Mouse (Mus musculus) liver, embryonic 13.5 days (tissue): ENCODE measurements around the gene Ube2d1. TPM values are rescaled to one million over a fixed set of nuclear protein-coding genes. Genes with fewer than 3 reads are reported as not detected.
A peak's percentile ranks its signal among the peaks of the same experiment; 100 is the strongest.

Experiments
- ATAC-seq: fragments of 200-750 bp; cut with Nextera tagmentation; 2 replicates; pipeline ENCODE4 v1.8.0; 2017; ENCODE audit warnings: low read depth, mild to moderate bottlenecking, moderate number of reproducible peaks, moderate library complexity
- DNase-seq: peaks from one replicate; pipeline ENCODE4 v3.0.0; 2022
- H3K27ac ChIP-seq: fragments of 300-500 bp; sonication (generic); 2 replicates; pipeline ENCODE4 v1.5.1; 2015; ENCODE audit warnings: moderate library complexity, mild to moderate bottlenecking, inconsistent platforms
- H3K27me3 ChIP-seq: fragments of 300-500 bp; sonication (generic); 2 replicates; pipeline ENCODE4 v1.6.1; 2015; ENCODE audit warnings: mild to moderate bottlenecking, inconsistent platforms
- H3K36me3 ChIP-seq: fragments of 300-500 bp; sonication (generic); 2 replicates; pipeline ENCODE4 v1.6.1; 2015; ENCODE audit warnings: mild to moderate bottlenecking, inconsistent platforms
- H3K4me1 ChIP-seq: fragments of 300-500 bp; sonication (generic); replicated peaks from 2 replicates; pipeline ENCODE4 v1.6.1; 2015; ENCODE audit warnings: inconsistent platforms
- H3K4me2 ChIP-seq: fragments of 300-500 bp; sonication (generic); 2 replicates; pipeline ENCODE4 v1.6.1; 2015; ENCODE audit warnings: inconsistent platforms, mild to moderate bottlenecking, moderate library complexity
- H3K4me3 ChIP-seq: fragments of 300-500 bp; sonication (generic); replicated peaks from 2 replicates; pipeline ENCODE4 v1.5.1; 2015; ENCODE audit warnings: mild to moderate bottlenecking, inconsistent platforms
- H3K9ac ChIP-seq: fragments of 300-500 bp; sonication (generic); 2 replicates; pipeline ENCODE4 v1.6.1; 2015; ENCODE audit warnings: mild to moderate bottlenecking, inconsistent platforms
- H3K9me3 ChIP-seq: fragments of 300-500 bp; sonication (generic); replicated peaks from 2 replicates; pipeline ENCODE4 v1.6.1; 2016; ENCODE audit warnings: inconsistent platforms
- WGBS: fragments of 180-500 bp; shearing (Covaris S2); methylation state at CpG from one replicate; pipeline ENCODE4 v1.1.7; 2015; ENCODE audit not compliant: insufficient replicate concordance; 5-methylcytosine and 5-hydroxymethylcytosine counted together
- polyA plus RNA-seq: library from polyadenylated mRNA; unstranded; fragments of >200 nt; fragmentation: Nextera tagmentation; extraction: Ambion mirVana; gene quantifications from 2 replicates; pipeline ENCODE4 v1.2.1, GENCODE M21; 2015

The Ube2d1 gene
- polyA plus RNA-seq, 1 experiment from 2014 or later: 7.8 TPM

DNA sequence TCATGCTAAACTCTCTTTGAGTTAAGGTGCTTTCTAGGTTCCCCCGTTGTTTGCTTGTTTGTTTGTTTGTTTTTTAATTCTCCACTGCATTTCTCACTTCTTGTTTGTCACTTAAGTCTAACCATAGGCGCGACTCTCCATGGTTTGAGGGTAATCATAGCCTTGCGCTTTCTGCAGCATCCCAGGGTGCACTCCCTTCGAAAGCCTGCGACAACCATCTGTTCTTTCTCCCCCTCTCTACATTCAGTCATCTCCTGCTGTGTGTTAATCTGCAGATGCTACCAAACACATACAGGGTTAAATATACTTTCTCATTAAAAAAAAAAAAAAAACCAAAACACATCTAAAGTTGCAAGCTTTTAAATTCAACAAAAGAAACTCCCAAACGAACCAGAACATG lies 31.4 kb upstream of the Ube2d1 start:
- Histone ChIP-seq H3K4me2 (no peak overlapping the region), H3K36me3 (no peaks in the 10 kb centered on the region), H3K27me3 (no peaks in the 10 kb centered on the region), H3K4me1 (no peaks in the 10 kb centered on the region), H3K9ac (no peak overlapping the region), H3K27ac (no peak overlapping the region), H3K4me3 (no peak overlapping the region), H3K9me3 (no peaks in the 10 kb centered on the region)
- WGBS: 54% methylated on average over 7 of the region's 7 CpGs
- no peak for DNase-seq
- no peak for ATAC-seq

DNA sequence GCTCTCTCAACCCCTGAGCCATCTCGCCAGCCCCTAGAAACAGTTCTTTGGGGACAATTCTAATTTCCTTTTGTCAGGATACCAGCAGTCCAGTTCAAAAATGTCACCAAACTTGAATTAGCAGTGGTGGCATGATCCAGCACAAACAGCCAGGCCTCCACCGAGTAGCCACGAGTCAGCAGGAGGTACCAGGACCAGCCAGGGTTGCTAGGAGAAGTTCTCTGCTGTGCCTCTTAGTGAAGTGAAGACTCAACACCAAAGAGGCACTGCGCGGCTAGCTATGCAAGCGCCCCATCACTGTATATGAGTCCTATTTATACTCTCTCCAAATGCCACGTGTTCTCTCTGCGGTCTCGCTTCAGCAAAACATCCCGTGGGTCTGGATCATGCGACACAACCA lies 31.0 kb upstream of the Ube2d1 start:
- 60% methylated on average over 11 of the region's 11 CpGs for WGBS
- Histone ChIP-seq H3K27ac (no peak overlapping the region), H3K27me3 (no peaks in the 10 kb centered on the region), H3K9me3 (no peaks in the 10 kb centered on the region), H3K9ac (no peak overlapping the region), H3K4me3 (no peak overlapping the region), H3K4me2 (no peak overlapping the region), H3K4me1 (no peaks in the 10 kb centered on the region), H3K36me3 (no peaks in the 10 kb centered on the region)
- DNase-seq (no peak), ATAC-seq (no peak)

DNA sequence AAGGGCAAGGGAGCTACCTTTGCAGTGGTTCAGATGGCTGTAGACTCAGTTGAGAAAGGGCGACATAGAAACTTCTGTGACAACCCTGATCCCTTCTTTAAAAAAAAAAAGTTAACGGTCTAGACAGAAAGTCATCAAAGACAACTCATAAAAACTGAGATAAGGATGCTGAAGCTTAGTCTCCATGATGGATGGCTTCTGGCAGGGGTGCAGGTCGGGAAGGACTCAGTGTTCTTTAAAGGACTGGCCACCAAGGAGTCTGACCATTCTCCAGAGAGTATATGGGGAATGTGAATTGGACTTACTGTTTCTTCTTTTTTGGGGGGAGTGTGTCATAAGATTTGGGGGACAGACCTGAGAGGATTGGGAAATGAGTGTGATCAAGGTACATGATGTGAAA lies 29.5 kb upstream of the Ube2d1 start:
- no peak for ATAC-seq
- WGBS: 59% methylated on average over 3 of the region's 3 CpGs
- no peak overlapping the region for H3K9ac ChIP-seq

DNA sequence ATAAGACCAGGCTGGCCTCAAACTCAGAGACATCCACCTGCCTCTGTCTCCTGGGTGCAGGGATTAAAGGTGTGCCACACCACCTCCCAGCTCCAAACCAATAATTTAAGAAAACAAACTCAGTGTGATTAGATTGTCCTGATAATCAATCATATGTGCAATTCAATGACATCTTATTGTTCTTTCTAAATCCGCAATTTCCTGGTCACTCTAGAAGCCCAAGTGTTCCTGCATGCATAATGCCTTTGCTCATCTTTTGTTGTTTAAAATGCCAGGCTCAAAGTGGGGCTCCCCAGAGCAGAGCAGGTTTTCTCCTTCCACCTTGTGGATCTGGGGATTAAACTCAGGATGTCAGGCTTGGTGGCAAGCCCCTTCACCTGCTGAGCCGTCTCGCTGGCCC lies 25.2 kb upstream of the Ube2d1 start:
- Histone ChIP-seq H3K9me3 (no peaks in the 10 kb centered on the region), H3K9ac (no peak overlapping the region), H3K27ac (no peak overlapping the region), H3K4me2 (no peak overlapping the region), H3K27me3 (no peaks in the 10 kb centered on the region), H3K36me3 (no peaks in the 10 kb centered on the region), H3K4me1 (peaks cover 2% of the 10 kb centered on the region; the same call in 1 of the 2 replicates), H3K4me3 (no peak overlapping the region)
- ATAC-seq (no peak), DNase-seq (no peak)
- WGBS: 48% methylated on average over 3 of the region's 3 CpGs

More for the DNA sequence above, 29.5 kb upstream of the Ube2d1 start:
- Histone ChIP-seq H3K4me2 (no peak overlapping the region), H3K4me1 (no peaks in the 10 kb centered on the region), H3K4me3 (no peak overlapping the region), H3K27ac (no peak overlapping the region), H3K9me3 (no peaks in the 10 kb centered on the region), H3K27me3 (no peaks in the 10 kb centered on the region), H3K36me3 (no peaks in the 10 kb centered on the region)
- DNase-seq: no peak

DNA sequence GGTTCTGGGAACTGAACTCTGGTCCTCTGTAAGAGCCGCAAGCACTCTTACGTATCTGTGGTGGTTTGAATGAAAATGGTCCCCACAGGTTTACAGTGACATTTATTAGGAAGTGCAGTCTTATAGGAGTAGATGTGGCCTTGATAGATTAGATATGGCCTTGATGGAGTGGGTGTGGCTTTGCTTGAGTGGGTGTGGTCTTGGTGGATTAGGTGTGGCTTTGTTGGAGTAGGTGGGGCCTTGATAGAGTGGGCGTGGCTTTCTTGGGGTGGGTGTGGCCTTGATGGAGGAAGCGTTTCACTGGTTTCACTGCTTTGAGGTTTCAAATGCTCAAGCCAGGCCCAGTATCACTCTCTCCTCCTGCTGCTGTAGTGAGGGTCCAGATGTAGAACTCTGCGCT lies 23.1 kb upstream of the Ube2d1 start:
- Histone ChIP-seq H3K9me3 (no peaks in the 10 kb centered on the region), H3K4me2 (no peak overlapping the region), H3K4me3 (no peak overlapping the region), H3K4me1 (peaks cover 2% of the 10 kb centered on the region; the same call in 1 of the 2 replicates), H3K27ac (no peak overlapping the region), H3K36me3 (no peaks in the 10 kb centered on the region), H3K9ac (no peak overlapping the region), H3K27me3 (no peaks in the 10 kb centered on the region)
- DNase-seq (no peak), ATAC-seq (no peak)
- WGBS: 76% methylated on average over 5 of the region's 5 CpGs

DNA sequence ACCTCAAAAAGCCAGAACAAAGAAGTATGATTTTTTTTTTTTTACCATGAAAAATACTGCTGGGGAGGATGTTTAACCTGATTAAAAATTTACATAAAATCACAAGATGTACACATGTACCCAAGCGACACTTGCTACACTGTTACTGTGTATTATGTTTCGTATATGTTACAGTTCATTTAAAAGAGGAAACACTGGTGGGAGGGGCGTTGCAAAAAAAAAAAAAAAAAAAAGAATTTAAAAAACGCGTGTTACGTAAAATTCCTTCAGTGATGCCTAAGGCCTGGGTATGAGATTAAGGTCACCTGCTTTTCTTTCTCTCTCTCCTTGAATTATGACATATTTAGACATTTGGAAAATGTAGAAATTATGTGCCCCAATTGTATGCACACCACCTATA lies 21.7 kb upstream of the Ube2d1 start:
- DNase-seq: no peak
- 37% methylated on average over 6 of the region's 6 CpGs for WGBS
- no peak for ATAC-seq
- H3K27me3 ChIP-seq: no peaks in the 10 kb centered on the region
- H3K4me3 ChIP-seq: no peak overlapping the region
- no peak overlapping the region for H3K27ac ChIP-seq
- H3K4me1 ChIP-seq: peaks cover 2% of the 10 kb centered on the region; the same call in 1 of the 2 replicates
- no peak overlapping the region for H3K9ac ChIP-seq
- no peak overlapping the region for H3K4me2 ChIP-seq
- no peaks in the 10 kb centered on the region for H3K9me3 ChIP-seq
- H3K36me3 ChIP-seq: no peaks in the 10 kb centered on the region

DNA sequence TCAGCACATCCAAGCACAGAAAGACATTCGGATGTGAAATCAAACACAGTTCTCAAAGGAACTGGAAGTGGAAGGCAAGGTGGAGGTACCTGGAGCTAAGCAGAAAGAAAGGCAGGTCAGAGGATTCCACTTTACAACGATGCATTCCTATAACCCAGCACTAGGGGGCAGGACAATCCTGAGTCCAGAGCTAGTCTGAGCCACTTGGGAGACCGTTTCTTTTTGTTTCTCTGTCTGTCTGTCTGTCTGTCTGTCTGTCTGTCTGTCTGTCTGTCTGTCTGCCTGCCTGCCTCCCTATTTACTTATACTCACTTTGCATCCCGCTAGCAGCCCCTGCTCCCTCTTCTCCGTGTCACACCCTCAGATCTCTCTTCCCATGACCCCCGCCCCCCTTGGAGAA lies 21.1 kb upstream of the Ube2d1 start:
- Histone ChIP-seq H3K4me1 (peaks cover 2% of the 10 kb centered on the region; the same call in 1 of the 2 replicates), H3K4me2 (peak overlapping the region; percentile 48), H3K27me3 (no peaks in the 10 kb centered on the region), H3K4me3 (no peak overlapping the region; the same call in 1 of the 2 replicates), H3K27ac (no peak overlapping the region), H3K36me3 (no peaks in the 10 kb centered on the region), H3K9ac (no peak overlapping the region), H3K9me3 (no peaks in the 10 kb centered on the region)
- DNase-seq (no peak), ATAC-seq (no peak)
- WGBS: 13% methylated on average over 6 of the region's 6 CpGs

DNA sequence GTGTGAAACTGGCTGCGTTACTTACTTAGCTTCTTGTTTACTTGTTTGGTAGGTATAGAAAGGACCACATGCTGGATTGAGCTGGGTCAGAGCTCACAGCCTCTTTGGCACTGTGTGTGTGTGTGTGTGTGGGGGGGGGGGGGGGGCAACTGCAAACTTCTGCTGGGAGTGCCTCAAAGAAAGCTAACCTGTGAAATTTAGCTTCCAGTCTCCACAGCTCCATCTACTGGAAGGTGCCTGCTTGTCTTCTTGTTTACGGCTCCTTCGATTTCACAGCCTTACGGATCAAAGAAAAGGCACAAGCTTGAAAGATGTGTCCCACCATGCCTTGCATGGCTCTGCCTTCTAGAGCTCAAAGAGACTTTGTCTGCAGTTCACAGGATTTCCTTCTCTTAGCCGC lies 17.4 kb upstream of the Ube2d1 start:
- no peaks in the 10 kb centered on the region for H3K9me3 ChIP-seq
- whole genome bisulfite sequencing: 31% methylated on average over 5 of the region's 5 CpGs
- no peaks in the 10 kb centered on the region for H3K36me3 ChIP-seq
- H3K27ac ChIP-seq: no peak overlapping the region
- H3K27me3 ChIP-seq: no peaks in the 10 kb centered on the region
- H3K4me3 ChIP-seq: no peak overlapping the region
- no peak overlapping the region for H3K9ac ChIP-seq
- 0 out of 2 replicates have a peak, but pooled peaks cover 2% of the 10 kb centered on the region for H3K4me1 ChIP-seq
- ATAC-seq (no peak), DNase-seq (no peak)
- no peak overlapping the region for H3K4me2 ChIP-seq

DNA sequence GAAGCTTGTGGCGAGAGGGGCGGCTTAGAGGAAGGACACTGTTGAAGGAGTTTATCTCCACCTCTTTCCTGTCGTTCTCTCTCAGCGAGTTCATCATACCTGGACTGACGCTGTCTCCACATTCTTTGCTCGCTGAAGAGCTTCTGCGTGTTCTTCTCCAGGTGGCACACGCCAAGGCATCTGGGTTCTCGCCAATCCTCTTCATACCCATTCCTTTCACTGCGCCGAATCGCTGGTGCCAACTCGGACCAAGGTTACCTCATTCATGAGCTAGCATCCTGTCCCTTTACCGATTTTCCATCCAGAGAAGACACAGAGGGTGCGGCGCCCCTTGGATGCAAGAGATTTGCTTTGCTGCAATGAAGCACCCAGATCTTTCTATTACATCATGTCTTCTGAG lies 15.1 kb upstream of the Ube2d1 start:
- no peak overlapping the region for H3K4me3 ChIP-seq
- H3K36me3 ChIP-seq: no peaks in the 10 kb centered on the region
- 52% methylated on average over 16 of the region's 16 CpGs for WGBS
- no peaks in the 10 kb centered on the region for H3K9me3 ChIP-seq
- H3K27ac ChIP-seq: no peak overlapping the region
- no peak overlapping the region for H3K9ac ChIP-seq
- H3K4me1 ChIP-seq: no peaks in the 10 kb centered on the region
- ATAC-seq (no peak), DNase-seq (no peak)
- H3K4me2 ChIP-seq: no peak overlapping the region
- H3K27me3 ChIP-seq: no peaks in the 10 kb centered on the region

DNA sequence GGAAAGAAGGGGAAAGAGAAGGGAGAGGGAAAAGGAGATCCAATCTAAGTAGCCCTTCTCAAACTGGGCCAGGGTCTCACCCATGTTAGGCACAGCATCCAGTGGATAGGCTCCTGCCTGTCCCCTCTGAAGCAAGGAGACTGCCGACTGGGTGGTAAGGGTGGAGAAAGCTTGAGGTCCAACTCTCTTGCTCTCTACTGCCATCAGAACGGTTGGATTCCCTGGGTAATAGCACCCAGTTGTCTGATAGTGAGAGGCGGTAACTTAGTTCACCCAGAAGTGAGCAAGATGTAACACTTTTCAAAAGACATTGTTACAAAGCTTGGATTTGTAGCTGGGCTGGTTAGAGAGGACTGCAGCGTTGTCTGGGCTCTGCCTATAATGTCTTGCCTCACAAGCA lies 8.2 kb upstream of the Ube2d1 start:
- Histone ChIP-seq H3K9ac (no peak overlapping the region), H3K27me3 (0 out of 2 replicates have a peak, but pooled peaks cover 4% of the 10 kb centered on the region), H3K4me1 (peaks cover 16% of the 10 kb centered on the region), H3K4me2 (no peak overlapping the region), H3K9me3 (no peaks in the 10 kb centered on the region), H3K27ac (no peak overlapping the region), H3K36me3 (no peaks in the 10 kb centered on the region), H3K4me3 (no peak overlapping the region)
- no peak for ATAC-seq
- WGBS: 42% methylated on average over 4 of the region's 4 CpGs
- no peak for DNase-seq

DNA sequence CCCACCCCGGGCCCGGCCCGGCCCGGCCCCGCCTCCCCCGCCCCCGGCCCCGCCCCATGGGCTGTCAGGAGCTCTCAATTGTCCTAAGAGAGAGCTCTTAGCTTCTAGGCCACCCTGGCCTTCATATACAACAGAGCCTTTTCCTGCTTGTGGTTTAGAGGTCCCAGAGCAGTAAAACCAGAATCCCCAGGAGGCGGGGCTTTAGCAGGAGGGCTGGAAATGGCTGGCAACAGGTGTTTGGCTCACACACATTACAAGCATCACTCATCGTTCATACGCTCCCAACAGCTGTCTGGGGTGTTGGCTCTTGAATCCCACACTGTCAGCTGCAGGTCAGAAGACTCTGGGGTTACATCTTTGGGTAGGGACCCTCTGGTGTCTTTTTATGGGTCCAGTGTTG lies 7.2 kb upstream of the Ube2d1 start:
- ATAC-seq (0 out of 2 replicates have a peak, but pooled peaks have one; percentile 18), DNase-seq (no peak)
- H3K4me3 ChIP-seq: no peak overlapping the region
- H3K4me1 ChIP-seq: peaks cover 16% of the 10 kb centered on the region
- no peak overlapping the region for H3K9ac ChIP-seq
- H3K4me2 ChIP-seq: 0 out of 2 replicates have a peak overlapping the region, but pooled peaks have one; percentile 5
- WGBS: 9% methylated on average over 10 of the region's 11 CpGs
- H3K36me3 ChIP-seq: no peaks in the 10 kb centered on the region
- 0 out of 2 replicates have a peak, but pooled peaks cover 6% of the 10 kb centered on the region for H3K27me3 ChIP-seq
- H3K9me3 ChIP-seq: no peaks in the 10 kb centered on the region
- H3K27ac ChIP-seq: no peak overlapping the region

DNA sequence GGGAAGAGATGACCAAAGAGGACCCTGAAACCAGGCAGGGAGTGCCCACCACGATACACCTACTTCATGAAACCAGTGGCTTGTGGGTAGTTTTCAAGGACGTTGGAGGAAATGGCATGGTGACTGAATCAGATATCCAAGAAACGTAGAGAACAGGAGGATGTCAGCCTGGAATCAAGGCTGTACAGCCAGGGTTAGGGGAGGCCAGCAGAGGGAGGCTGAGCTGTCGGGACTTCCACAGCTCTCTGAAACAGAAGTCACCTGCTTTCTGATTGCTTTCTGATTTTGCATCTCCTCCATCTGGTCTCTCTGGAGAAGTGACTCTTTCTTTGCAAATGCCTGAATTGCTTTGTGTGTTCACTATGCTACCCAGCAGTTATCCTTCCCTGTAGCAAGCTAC lies 6.7 kb upstream of the Ube2d1 start:
- Histone ChIP-seq H3K27ac (no peak overlapping the region; the same call in 1 of the 2 replicates), H3K4me3 (no peak overlapping the region), H3K27me3 (0 out of 2 replicates have a peak, but pooled peaks cover 6% of the 10 kb centered on the region), H3K4me2 (0 out of 2 replicates have a peak overlapping the region, but pooled peaks have one; percentile 5), H3K4me1 (peaks cover 16% of the 10 kb centered on the region), H3K9me3 (no peaks in the 10 kb centered on the region), H3K36me3 (no peaks in the 10 kb centered on the region), H3K9ac (no peak overlapping the region)
- WGBS: 6% methylated on average over 4 of the region's 4 CpGs
- no peak for DNase-seq
- 0 out of 2 replicates have a peak, but pooled peaks have one; percentile 14 for ATAC-seq
